Mouse (Mus musculus): ENCODE measurements around the gene Aprt. TPM values are rescaled to one million over a fixed set of nuclear protein-coding genes. Genes with fewer than 3 reads are reported as not detected.

The Aprt gene
- polyA plus RNA-seq, 3 experiments from 2014 or later: 168 to 215 (median 192) TPM

DNA sequence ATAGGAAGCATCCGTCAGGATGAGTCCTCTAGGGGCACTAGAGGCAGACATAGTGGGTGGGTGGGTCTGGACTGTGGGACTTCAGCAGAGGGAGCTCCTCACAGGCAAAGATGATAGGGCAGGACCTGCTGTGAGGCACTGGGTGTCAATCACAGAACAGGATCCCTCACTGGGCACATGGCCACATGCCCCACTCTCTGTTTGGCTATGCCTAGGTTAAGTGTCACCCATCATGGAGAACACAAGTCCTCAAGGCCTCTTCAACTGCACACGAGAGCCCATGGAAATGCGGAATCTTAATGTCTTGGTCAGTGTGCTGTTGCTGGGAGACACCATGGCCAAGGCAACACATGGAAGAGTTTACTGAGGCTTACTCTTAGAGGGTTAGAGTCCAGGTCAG is 48.8 kb downstream of the Aprt start:
- no peak for ATAC-seq

DNA sequence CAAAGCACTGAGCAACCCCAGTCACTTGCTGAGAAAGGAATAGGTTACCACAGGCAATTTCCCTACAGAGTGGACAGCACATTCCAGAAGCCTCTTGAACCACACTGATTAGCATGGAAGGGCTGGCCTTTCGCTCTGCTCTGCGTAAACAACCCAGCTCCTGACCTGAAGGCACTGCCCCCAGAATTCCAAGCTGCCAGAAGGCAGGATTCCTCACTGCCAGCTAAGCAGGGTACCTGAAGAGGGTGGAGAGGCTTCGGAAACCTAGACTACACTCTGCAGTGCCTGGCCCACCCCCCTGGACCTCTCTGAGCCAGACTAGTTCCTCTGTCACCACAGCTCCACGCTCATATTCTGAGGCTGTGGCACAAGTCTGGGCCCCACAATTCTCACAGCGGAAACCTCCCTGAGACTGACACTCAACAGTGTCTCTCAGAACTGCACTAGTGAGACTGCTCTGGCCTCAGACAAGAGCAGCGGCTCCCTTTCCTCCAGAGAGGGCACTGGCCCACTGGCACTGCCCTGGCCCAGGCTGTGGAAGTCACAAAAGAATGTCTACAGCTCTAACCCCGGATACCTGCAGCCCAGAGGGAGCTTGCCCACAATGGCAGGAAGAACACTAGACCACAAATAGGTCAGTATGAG is 50.1 kb downstream of the Aprt start:
- no peak for ATAC-seq

DNA sequence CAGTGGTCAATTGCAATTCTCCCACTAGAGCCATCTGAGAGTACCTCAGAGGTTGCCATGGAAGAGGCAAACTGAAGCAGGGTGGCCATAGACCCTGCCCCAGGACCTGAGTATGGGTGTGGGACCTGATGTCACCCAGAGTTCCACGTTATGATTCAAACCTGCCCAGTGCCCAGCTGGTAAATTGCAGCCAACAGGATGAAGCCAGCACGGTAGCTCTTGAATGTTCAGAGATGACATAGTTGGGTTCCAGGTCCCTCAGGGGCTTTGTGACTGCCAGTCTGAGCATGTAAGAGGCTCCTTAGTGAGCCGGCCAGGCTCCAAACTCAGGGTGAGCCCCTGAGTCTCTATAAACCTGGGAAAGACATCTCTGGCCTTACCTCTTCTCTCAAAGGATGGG is 50.6 kb downstream of the Aprt start:
- ATAC-seq: no peak

DNA sequence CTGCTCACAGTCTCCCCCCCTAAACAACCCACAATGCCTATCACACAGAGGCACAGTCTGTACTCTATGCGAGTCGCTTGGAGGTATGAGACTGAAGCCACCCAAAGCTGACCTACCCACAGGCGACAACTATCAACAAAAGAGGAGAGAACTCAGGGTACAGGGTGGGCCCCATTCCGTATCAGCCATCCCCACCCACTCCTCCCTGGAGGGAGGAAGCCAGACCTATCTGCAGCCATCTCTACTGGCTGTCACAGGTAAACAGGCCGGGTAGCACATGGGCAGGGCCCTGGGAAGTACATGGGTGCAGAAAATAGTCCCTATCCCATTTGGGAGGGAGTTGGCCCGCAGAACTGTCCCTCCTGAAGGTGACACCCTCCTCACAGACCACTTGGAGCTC is 51.7 kb downstream of the Aprt start:
- no peak for ATAC-seq

Other genes with a start within 250 kb of the Aprt start
- not detected for gene Trhr2, start 216.2 kb downstream of the Aprt start, polyA plus RNA-seq (2017; shearing (Covaris generic))
- 10 to 100 TPM; 12.0 to 16.0 (median 13.0) TPM for gene Zc3h18, start 200.3 kb downstream of the Aprt start, polyA plus RNA-seq (2017; shearing (Covaris generic))
- gene Il17c, start 154.9 kb downstream of the Aprt start, polyA plus RNA-seq (2017; shearing (Covaris generic)): under 1 TPM in 1 of 3 experiments, not detected in 2; 0.64 TPM
- gene Cyba, start 144.0 kb downstream of the Aprt start, polyA plus RNA-seq (2017; shearing (Covaris generic)): 100 to 1,000 TPM; 664 to 875 (median 733) TPM
- 10 to 100 TPM in 2 of 3 experiments, 1 to 10 TPM in 1; 6.6 to 15.3 (median 12.7) TPM for gene Mvd, start 133.5 kb downstream of the Aprt start, polyA plus RNA-seq (2017; shearing (Covaris generic))
- gene Snai3, start 116.2 kb downstream of the Aprt start, polyA plus RNA-seq (2017; shearing (Covaris generic)): 10 to 100 TPM in 1 of 3 experiments, 1 to 10 TPM in 2; 2.6 to 13.9 (median 3.9) TPM
- gene Rnf166, start 100.8 kb downstream of the Aprt start, polyA plus RNA-seq (2017; shearing (Covaris generic)): 10 to 100 TPM; 30.5 to 56.1 (median 31.2) TPM
- 10 to 100 TPM in 1 of 3 experiments, 1 to 10 TPM in 2; 8.1 to 12.5 (median 9.3) TPM for gene Ctu2, start 100.8 kb downstream of the Aprt start, polyA plus RNA-seq (2017; shearing (Covaris generic))
- gene Piezo1, start 25.6 kb downstream of the Aprt start, polyA plus RNA-seq (2017; shearing (Covaris generic)): 10 to 100 TPM; 12.9 to 16.2 (median 14.5) TPM
- 10 to 100 TPM; 11.5 to 19.8 (median 11.7) TPM for gene Cdt1, start 8.9 kb downstream of the Aprt start, polyA plus RNA-seq (2017; shearing (Covaris generic))
- 10 to 100 TPM in 2 of 3 experiments, 1 to 10 TPM in 1; 8.3 to 11.6 (median 10.6) TPM for gene Galns, start 34.6 kb upstream of the Aprt start, polyA plus RNA-seq (2017; shearing (Covaris generic))
- 10 to 100 TPM; 57.7 to 82.5 (median 80.6) TPM for gene Trappc2l, start 34.7 kb upstream of the Aprt start, polyA plus RNA-seq (2017; shearing (Covaris generic))
- not detected for gene Pabpn1l, start 45.8 kb upstream of the Aprt start, polyA plus RNA-seq (2017; shearing (Covaris generic))
- gene Cbfa2t3, start 122.2 kb upstream of the Aprt start, polyA plus RNA-seq (2017; shearing (Covaris generic)): under 1 TPM; 0.31 to 0.54 (median 0.52) TPM
- gene Acsf3, start 198.6 kb upstream of the Aprt start, polyA plus RNA-seq (2017; shearing (Covaris generic)): 10 to 100 TPM in 1 of 3 experiments, 1 to 10 TPM in 2; 7.8 to 10.1 (median 9.2) TPM

Measured in inflammation-experienced regulatory T-cells, adult 6 months (primary cell).